Mouse (Mus musculus) heart, adult 2 months (tissue): Measurements from ENCODE around the gene Mrpl46.

ENCODE experiments used
- CTCF ChIP-seq: fragments of 200-600 bp; IDR thresholded peaks from 2 replicates; pipeline ENCODE4 v1.8.1; 2022; ENCODE audit warnings: antibody characterized with exemption, mild to moderate bottlenecking, moderate library complexity
- EP300 ChIP-seq: fragments of 200-500 bp; IDR thresholded peaks from 2 replicates; pipeline ENCODE4 v1.6.1; 2011; ENCODE audit warnings: low read depth, low read length, control low read depth; ENCODE audit not compliant: insufficient read depth
- POLR2A ChIP-seq: fragments of 200-500 bp; IDR thresholded peaks from 2 replicates; pipeline ENCODE4 v1.6.1; 2011; ENCODE audit warnings: mild to moderate bottlenecking, low read depth, low read length, control low read depth; ENCODE audit not compliant: insufficient read depth

- TF ChIP-seq CTCF (no peak), POLR2A (no peak), EP300 (no peak)
These were observed 14.6 kb upstream of the Mrpl46 start for GRCm38 (mm10) chr7:78797843-78798455.
